Mouse (Mus musculus): ENCODE results near the gene Lrrc30. TPM values are rescaled to one million over a fixed set of nuclear protein-coding genes. Genes with fewer than 3 reads are reported as not detected.

The Lrrc30 gene
- not detected in 2 replicates for polyA plus RNA-seq (2021; fragmentation: Nextera tagmentation)
- long read RNA-seq, experiment 1, partial matches to known transcripts: 0 of 1 reads
- long read RNA-seq, experiment 1, other reads (novel, unspliced or antisense): 0 of 1 reads
- long read RNA-seq, experiment 2: 0 reads

GRCm38 (mm10) chr17:67632676-67633339 lies at the start of gene Lrrc30:
Gene Lrrc30, minus strand, starts transcription at chr17:67632723.

Other genes with a start within 250 kb of the Lrrc30 start
- gene Lama1, start 64.5 kb upstream of the Lrrc30 start, polyA plus RNA-seq (2021; fragmentation: Nextera tagmentation): 0.25 and 0.36 TPM in 2 replicates